Comparison of ENCODE assay signal across 12 mouse cellular contexts in the genomic region with DNA sequence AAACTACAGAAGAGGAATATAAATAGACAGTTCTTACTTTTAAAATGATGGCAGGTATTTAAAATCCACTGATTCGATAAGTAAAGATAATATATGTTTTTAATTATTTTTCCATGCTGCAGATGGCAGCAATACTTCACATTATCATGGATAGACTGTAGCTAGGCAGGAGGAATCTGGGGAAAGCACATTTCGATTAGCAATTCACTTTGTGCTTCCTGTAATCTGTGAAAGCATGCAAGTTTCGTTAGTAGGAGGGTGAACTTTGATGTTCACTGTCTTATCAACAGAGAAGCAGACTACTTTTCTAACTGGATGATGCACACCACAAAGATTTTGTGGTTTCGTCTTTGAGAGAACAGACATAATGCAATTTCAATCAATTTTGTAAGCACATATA. TPM values are rescaled to one million over a fixed set of nuclear protein-coding genes. Genes with fewer than 3 reads are reported as not detected.
DNase-seq lines count a peak whose midpoint lies in the region; ATAC-seq and TF ChIP-seq lines count a peak whose summit lies in the region.
"Had no signal": no experiment of that assay in that cellular context is flagged by ENCODE, and none has a peak within 500 bp of the region (broad histone marks: within the 10 kb centered on the region; RNA-seq: fewer than 3 reads in every experiment).

No protein-coding gene starts in this region.

- H3K27me3 ChIP-seq in kidney, adult 2 months (replicated peaks; ENCODE audit: control insufficient read depth, insufficient read depth, low read length): no peaks in the 10 kb centered on the region
- no peaks in the 10 kb centered on the region for H3K27me3 ChIP-seq in kidney, embryonic 16.5 days (ENCODE audit: insufficient read depth, low read length)
- no peaks in the 10 kb centered on the region for H3K27me3 ChIP-seq in midbrain, embryonic 14.5 days (ENCODE audit: control insufficient read depth, insufficient read depth, low read length)
- no peaks in the 10 kb centered on the region for H3K27me3 ChIP-seq in midbrain, embryonic 11.5 days (ENCODE audit: control insufficient read depth, insufficient read depth, low read length)
- H3K27me3 ChIP-seq: kidney, embryonic 15.5 days; limb, embryonic 15.5 days; neural tube, embryonic 13.5 days had no signal

- H3K9me3 ChIP-seq in kidney, embryonic 16.5 days (ENCODE audit: low read length): no peaks in the 10 kb centered on the region
- no peaks in the 10 kb centered on the region for H3K9me3 ChIP-seq in midbrain, embryonic 14.5 days (ENCODE audit: control insufficient read depth, low read length)
- H3K9me3 ChIP-seq in midbrain, embryonic 11.5 days (ENCODE audit: control insufficient read depth, low read length): no peaks in the 10 kb centered on the region
- H3K9me3 ChIP-seq: kidney, embryonic 15.5 days; limb, embryonic 15.5 days; neural tube, embryonic 13.5 days had no signal

- WGBS in kidney, adult 2 months: 31% methylated on average over 4 of the region's 4 CpGs
- WGBS in kidney, embryonic 16.5 days: 57% methylated on average over 4 of the region's 4 CpGs
- WGBS in midbrain, embryonic 14.5 days: 74% methylated on average over 4 of the region's 4 CpGs
- 79% methylated on average over 4 of the region's 4 CpGs for WGBS in midbrain, embryonic 11.5 days

- ATAC-seq in kidney, embryonic 16.5 days (ENCODE audit: low FRiP score, low TSS enrichment): no peak
- no peak for ATAC-seq in midbrain, embryonic 14.5 days (ENCODE audit: low FRiP score, low TSS enrichment)
- ATAC-seq in midbrain, embryonic 11.5 days (ENCODE audit: low FRiP score): no peak

- no peak for TF ChIP-seq POLR2A in kidney, adult 2 months (IDR thresholded peaks at IDR 0.05; ENCODE audit: low read depth, low read length)
- TF ChIP-seq POLR2A in brain, embryonic 14.5 days (IDR thresholded peaks at IDR 0.05; ENCODE audit: borderline replicate concordance, extremely low read depth, insufficient read depth, insufficient read length, poor library complexity, severe bottlenecking): no peak

- peak; percentile 46 for DNase-seq in kidney, adult 2 months
- DNase-seq in midbrain, embryonic 14.5 days: peak; percentile 69
- DNase-seq in midbrain, embryonic 11.5 days (ENCODE audit: low spot score, missing footprints): no peak
- peak; percentile 71 for DNase-seq in brain, embryonic 14.5 days (ENCODE audit: low read depth)
- no peak for DNase-seq in thymus, adult 18-20 months
- DNase-seq in adrenal gland, adult 8-10 months: no peak

- no peaks in the 10 kb centered on the region for H3K36me3 ChIP-seq in kidney, adult 2 months (ENCODE audit: control insufficient read depth, insufficient read depth, low read length)
- H3K36me3 ChIP-seq in kidney, embryonic 16.5 days (ENCODE audit: insufficient read depth, low read length): no peaks in the 10 kb centered on the region
- H3K36me3 ChIP-seq in midbrain, embryonic 14.5 days (ENCODE audit: control insufficient read depth, insufficient read depth, low read length): no peaks in the 10 kb centered on the region
- no peaks in the 10 kb centered on the region for H3K36me3 ChIP-seq in midbrain, embryonic 11.5 days (ENCODE audit: control insufficient read depth, insufficient read depth, low read length)
- H3K36me3 ChIP-seq: kidney, embryonic 15.5 days; limb, embryonic 15.5 days; neural tube, embryonic 13.5 days had no signal

- H3K4me1 ChIP-seq in kidney, adult 2 months (ENCODE audit: control insufficient read depth, insufficient read depth, low read length): no peaks in the 10 kb centered on the region; the same call in 1 of the 2 replicates
- 0 out of 2 replicates have a peak, but pooled peaks cover 3% of the 10 kb centered on the region for H3K4me1 ChIP-seq in kidney, embryonic 16.5 days (ENCODE audit: insufficient read depth, low read length)
- no peaks in the 10 kb centered on the region for H3K4me1 ChIP-seq in midbrain, embryonic 14.5 days (ENCODE audit: control insufficient read depth, insufficient read depth, low read length)
- H3K4me1 ChIP-seq in midbrain, embryonic 11.5 days (ENCODE audit: control insufficient read depth, insufficient read depth, low read length): no peaks in the 10 kb centered on the region
- H3K4me1 ChIP-seq: kidney, embryonic 15.5 days; limb, embryonic 15.5 days; neural tube, embryonic 13.5 days had no signal

- H3K9ac ChIP-seq in kidney, embryonic 16.5 days (replicated peaks; ENCODE audit: low read length): no peak overlapping the region
- H3K9ac ChIP-seq in midbrain, embryonic 14.5 days (replicated peaks; ENCODE audit: low read length): no peak overlapping the region
- no peak overlapping the region for H3K9ac ChIP-seq in midbrain, embryonic 11.5 days (ENCODE audit: low read length)
- H3K9ac ChIP-seq: kidney, embryonic 15.5 days; limb, embryonic 15.5 days; neural tube, embryonic 13.5 days had no signal

- H3K4me2 ChIP-seq in kidney, embryonic 16.5 days (replicated peaks; ENCODE audit: low read depth, low read length): no peak overlapping the region
- no peak overlapping the region for H3K4me2 ChIP-seq in midbrain, embryonic 14.5 days (ENCODE audit: low read length)
- H3K4me2 ChIP-seq in midbrain, embryonic 11.5 days: no peak overlapping the region
- H3K4me2 ChIP-seq: kidney, embryonic 15.5 days; limb, embryonic 15.5 days; neural tube, embryonic 13.5 days had no signal

- H3K27ac ChIP-seq in kidney, adult 2 months (ENCODE audit: insufficient read depth, low read depth, low read length): no peak overlapping the region
- H3K27ac ChIP-seq in kidney, embryonic 16.5 days (ENCODE audit: low read length): no peak overlapping the region
- no peak overlapping the region for H3K27ac ChIP-seq in midbrain, embryonic 14.5 days (replicated peaks; ENCODE audit: low read depth, low read length)
- no peak overlapping the region for H3K27ac ChIP-seq in midbrain, embryonic 11.5 days (ENCODE audit: low read depth, low read length)
- H3K27ac ChIP-seq: kidney, embryonic 15.5 days; limb, embryonic 15.5 days; neural tube, embryonic 13.5 days had no signal

- TF ChIP-seq CTCF in kidney, adult 2 months (conservative IDR thresholded peaks at IDR 0.05; ENCODE audit: insufficient read depth, insufficient read length, low read depth, low read length): no peak
- no peak for TF ChIP-seq CTCF in brain, embryonic 14.5 days (IDR thresholded peaks at IDR 0.05; ENCODE audit: borderline replicate concordance, extremely low read depth, insufficient read depth, insufficient read length)

- no peak overlapping the region for H3K4me3 ChIP-seq in kidney, adult 2 months (ENCODE audit: insufficient read depth, low read depth, low read length)
- H3K4me3 ChIP-seq in kidney, embryonic 16.5 days (ENCODE audit: low read length): no peak overlapping the region
- H3K4me3 ChIP-seq in midbrain, embryonic 14.5 days (replicated peaks; ENCODE audit: low read depth, low read length): no peak overlapping the region
- H3K4me3 ChIP-seq in midbrain, embryonic 11.5 days (ENCODE audit: low read depth, low read length): no peak overlapping the region
- H3K4me3 ChIP-seq: kidney, embryonic 15.5 days; limb, embryonic 15.5 days; neural tube, embryonic 13.5 days had no signal

RNA-seq across cellular contexts. Expression of a gene that starts 24.7 kb away (rescaled TPM):
- not detected in 2 replicates for polyA plus RNA-seq in kidney, adult 2 months (2012; rRNA removed)
- polyA plus RNA-seq in kidney, embryonic 16.5 days (2015; fragmentation: Nextera tagmentation; extraction: Ambion mirVana): not detected in 2 replicates
- polyA plus RNA-seq in midbrain, embryonic 14.5 days (2014; fragmentation: Nextera tagmentation; extraction: Ambion mirVana): 0.36 and 0.47 TPM in 2 replicates
- not detected in 2 replicates for polyA plus RNA-seq in midbrain, embryonic 11.5 days (2014; fragmentation: Nextera tagmentation; extraction: Ambion mirVana)
- 0.29 and 0.40 TPM in 2 replicates for polyA plus RNA-seq in brain, embryonic 14.5 days (2012; rRNA removed)
- total RNA-seq in adrenal gland, adult 8-10 months (2022): not detected
- polyA plus RNA-seq: frontal cortex, adult 2 months; heart, embryonic 14.5 days; kidney, embryonic 15.5 days; limb, embryonic 15.5 days had no signal

RNA-seq across cellular contexts. Expression of a gene that starts 32.1 kb away (rescaled TPM):
- polyA plus RNA-seq in kidney, adult 2 months (2012; rRNA removed): 21.7 and 26.1 TPM in 2 replicates
- 82.2 and 82.5 TPM in 2 replicates for polyA plus RNA-seq in kidney, embryonic 16.5 days (2015; fragmentation: Nextera tagmentation; extraction: Ambion mirVana)
- polyA plus RNA-seq in midbrain, embryonic 14.5 days (2014; fragmentation: Nextera tagmentation; extraction: Ambion mirVana): 7.8 and 10.0 TPM in 2 replicates
- polyA plus RNA-seq in midbrain, embryonic 11.5 days (2014; fragmentation: Nextera tagmentation; extraction: Ambion mirVana): 26.3 and 27.7 TPM in 2 replicates
- 5.2 and 5.3 TPM in 2 replicates for polyA plus RNA-seq in brain, embryonic 14.5 days (2012; rRNA removed)
- 10 to 100 TPM; 10.7 to 13.7 (median 11.2) TPM for total RNA-seq in adrenal gland, adult 8-10 months (2022)

RNA-seq across cellular contexts. Expression of a gene that starts 57.9 kb away (rescaled TPM):
- polyA plus RNA-seq in kidney, adult 2 months (2012; rRNA removed): 193 and 201 TPM in 2 replicates
- polyA plus RNA-seq in kidney, embryonic 16.5 days (2015; fragmentation: Nextera tagmentation; extraction: Ambion mirVana): 42.7 and 47.8 TPM in 2 replicates
- 0.43 TPM in 1 of 2 replicates, not detected in the other for polyA plus RNA-seq in midbrain, embryonic 14.5 days (2014; fragmentation: Nextera tagmentation; extraction: Ambion mirVana)
- polyA plus RNA-seq in midbrain, embryonic 11.5 days (2014; fragmentation: Nextera tagmentation; extraction: Ambion mirVana): 0.33 and 1.2 TPM in 2 replicates
- 0.29 and 0.46 TPM in 2 replicates for polyA plus RNA-seq in brain, embryonic 14.5 days (2012; rRNA removed)
- 10 to 100 TPM; 15.1 to 25.6 (median 20.1) TPM for total RNA-seq in adrenal gland, adult 8-10 months (2022)

Comparison
In these comparisons a context has a peak if more than half of its experiments do, and no peak if none do; other contexts are left out.
1. DNase-seq: peak in kidney, adult 2 months (single experiment), midbrain, embryonic 14.5 days (single experiment) and brain, embryonic 14.5 days (single experiment); none in midbrain, embryonic 11.5 days (single experiment), thymus, adult 18-20 months (0 of 2) and adrenal gland, adult 8-10 months (single experiment).
2. RNA of a gene that starts 57.9 kb away (polyA plus RNA-seq): 193 to 201 TPM in kidney, adult 2 months and 42.7 to 47.8 TPM in kidney, embryonic 16.5 days; 0.29 to 0.46 TPM in brain, embryonic 14.5 days, 0.43 TPM in midbrain, embryonic 14.5 days and 0.33 to 1.2 TPM in midbrain, embryonic 11.5 days; every median in the first group is over 10 times any median in the second.